Mouse (Mus musculus) central nervous system, embryonic 18 days (tissue): ENCODE measurements around the gene Mon2. TPM values are rescaled to one million over a fixed set of nuclear protein-coding genes. Genes with fewer than 3 reads are reported as not detected.

Source experiments
- polyA plus RNA-seq: library from polyadenylated mRNA; depleted of rRNA; stranded (reverse); fragments of >200 nt; gene quantifications from 2 replicates; pipeline ENCODE4 v1.2.3, GENCODE M21; 2012; rRNA removed

Gene Mon2
- 44.0 and 45.1 TPM in 2 replicates for polyA plus RNA-seq

DNA sequence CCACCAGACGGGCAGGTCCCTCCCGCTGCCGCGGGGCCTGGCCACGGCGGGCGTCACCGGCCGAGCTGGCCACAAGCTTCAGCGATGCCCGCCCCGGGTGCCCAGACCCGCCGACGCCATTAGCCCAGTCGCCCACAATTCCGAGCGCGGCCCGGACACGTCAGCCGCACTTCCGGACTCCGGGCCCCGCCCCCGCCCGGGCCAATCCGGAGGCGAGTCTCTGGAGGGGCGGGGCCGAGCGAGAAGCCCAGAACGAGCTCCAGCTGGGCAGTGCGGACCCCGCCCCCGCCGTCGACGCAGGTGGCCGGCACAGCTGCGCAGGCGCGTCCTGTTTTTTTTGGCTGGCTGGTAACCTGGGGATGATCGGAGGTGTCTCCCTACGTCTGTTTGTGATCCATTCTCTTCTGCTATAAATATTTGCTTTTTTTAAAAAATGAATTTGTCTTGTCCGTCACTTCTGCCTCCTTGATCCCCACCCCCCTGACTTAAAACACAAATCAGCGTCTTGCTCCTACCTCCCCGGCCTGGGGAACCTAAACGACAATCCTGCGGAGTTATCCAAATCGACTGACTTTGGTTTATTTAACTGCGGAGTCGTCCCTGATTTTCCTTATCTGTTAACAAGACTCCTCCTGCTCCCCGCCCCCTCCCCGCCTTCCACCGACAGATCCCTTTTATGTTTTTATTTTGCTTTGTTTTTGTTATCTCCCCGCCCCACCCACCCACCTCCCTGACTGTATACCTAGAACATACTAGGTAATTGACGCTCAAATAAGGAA lies at the start of gene Mon2:
TSS of gene Mon2 (minus strand) at position 261 of the 779 bp plus-strand sequence.

Other genes with a start within 250 kb of the Mon2 start
- 65.8 and 70.2 TPM in 2 replicates for gene Usp15, start 120.5 kb upstream of the Mon2 start, polyA plus RNA-seq
- 47.4 and 48.9 TPM in 2 replicates for gene Fam19a2, start 187.5 kb upstream of the Mon2 start, polyA plus RNA-seq